Mouse (Mus musculus) lung, postnatal 25 days (tissue): ENCODE data around the gene Fbxl15.
A peak's percentile ranks its signal among the peaks of the same experiment; 100 is the strongest.

Experiments used
- DNase-seq: peaks from one replicate; pipeline ENCODE4 v3.0.0; 2022; ENCODE audit warnings: low spot score

The Fbxl15 gene

DNA sequence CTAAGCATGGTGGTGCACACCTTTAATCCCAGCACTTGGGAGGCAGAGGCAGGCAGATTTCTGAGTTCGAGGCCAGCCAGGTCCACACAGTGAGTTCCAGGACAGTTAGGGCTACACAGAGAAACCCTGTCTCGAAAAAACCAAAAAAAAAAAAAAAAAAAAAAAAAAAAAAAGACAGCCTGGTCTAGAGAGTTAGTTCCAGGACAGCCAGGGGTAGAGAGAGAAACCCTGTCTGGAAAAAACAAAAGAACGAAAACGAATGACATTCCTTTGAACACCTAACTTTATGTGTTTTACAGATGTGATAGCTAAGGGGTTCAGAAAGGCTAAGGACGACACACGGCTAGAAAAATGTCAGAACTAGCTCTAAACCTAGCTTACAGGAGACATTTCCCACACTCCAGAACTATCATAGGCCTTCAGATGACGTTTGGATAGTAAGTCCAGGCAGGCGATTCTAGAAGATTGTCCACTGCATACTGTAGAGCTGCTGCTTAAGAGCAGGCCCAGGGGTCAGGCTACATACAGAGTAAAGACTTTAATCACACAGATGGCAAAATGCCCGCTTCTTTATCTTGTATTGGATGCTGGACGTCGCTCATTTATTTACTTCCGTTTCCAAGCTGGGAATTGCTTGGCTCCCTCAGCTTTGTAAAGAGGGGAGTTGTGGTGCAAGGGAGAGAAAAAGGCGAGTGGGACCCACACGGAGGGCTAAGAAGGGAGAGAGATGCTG is 20.1 kb downstream of the Fbxl15 start:
- DNase-seq = no peak

DNA sequence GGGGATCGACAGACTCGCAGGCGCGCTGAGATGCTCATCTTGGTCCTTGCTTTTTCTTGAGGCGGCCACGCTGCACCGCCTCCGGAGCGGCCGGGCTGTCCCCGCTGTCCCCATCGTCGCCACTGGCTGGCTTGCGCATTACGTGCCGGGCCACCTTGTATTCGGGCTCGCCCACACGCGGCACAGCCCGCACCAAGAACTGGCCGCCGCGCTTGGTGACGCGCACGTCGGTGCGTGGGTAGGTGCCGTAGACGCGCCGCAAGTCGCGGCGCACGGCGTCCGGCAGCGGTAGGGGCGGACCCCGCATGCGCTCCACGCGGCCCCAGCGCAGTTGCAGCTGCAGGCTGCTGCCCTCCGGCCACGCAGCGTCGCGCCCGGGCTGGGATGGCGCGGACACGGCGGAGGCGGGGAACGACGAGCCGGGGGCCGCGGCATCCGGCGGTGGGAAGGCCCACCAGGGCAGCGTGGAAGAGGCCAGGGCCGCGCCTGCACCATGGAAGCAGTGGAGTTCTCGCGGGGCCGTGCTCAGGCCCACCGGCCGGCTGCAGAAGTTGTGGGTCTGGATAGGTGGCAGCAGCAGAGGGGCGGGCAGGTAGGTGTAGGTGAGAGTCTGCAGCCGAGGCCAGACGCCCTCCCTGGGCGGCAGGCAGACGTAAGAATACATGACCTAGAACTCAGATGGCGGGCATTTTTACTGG is 20.9 kb downstream of the Fbxl15 start:
- peak; percentile 58 for DNase-seq

DNA sequence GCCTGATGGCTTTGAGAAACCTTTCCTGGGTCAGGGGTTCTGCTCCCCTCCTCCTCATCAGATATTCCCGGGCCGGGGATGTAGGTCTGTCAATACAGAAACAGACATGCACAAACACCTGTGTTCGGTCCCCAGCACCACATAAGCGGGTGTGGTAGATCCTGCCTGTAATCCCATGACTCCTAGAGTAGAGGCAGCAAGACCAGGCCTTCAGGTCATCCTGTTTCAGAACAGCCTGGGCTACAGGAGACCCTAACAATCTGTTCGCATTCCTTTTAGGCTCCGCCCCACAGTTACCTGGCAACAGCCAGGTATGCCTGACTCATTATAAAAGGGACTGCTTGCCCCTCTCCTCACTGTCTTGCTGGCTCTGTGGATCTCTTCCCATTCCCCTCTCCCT is 21.6 kb downstream of the Fbxl15 start:
- DNase-seq = no peak

DNA sequence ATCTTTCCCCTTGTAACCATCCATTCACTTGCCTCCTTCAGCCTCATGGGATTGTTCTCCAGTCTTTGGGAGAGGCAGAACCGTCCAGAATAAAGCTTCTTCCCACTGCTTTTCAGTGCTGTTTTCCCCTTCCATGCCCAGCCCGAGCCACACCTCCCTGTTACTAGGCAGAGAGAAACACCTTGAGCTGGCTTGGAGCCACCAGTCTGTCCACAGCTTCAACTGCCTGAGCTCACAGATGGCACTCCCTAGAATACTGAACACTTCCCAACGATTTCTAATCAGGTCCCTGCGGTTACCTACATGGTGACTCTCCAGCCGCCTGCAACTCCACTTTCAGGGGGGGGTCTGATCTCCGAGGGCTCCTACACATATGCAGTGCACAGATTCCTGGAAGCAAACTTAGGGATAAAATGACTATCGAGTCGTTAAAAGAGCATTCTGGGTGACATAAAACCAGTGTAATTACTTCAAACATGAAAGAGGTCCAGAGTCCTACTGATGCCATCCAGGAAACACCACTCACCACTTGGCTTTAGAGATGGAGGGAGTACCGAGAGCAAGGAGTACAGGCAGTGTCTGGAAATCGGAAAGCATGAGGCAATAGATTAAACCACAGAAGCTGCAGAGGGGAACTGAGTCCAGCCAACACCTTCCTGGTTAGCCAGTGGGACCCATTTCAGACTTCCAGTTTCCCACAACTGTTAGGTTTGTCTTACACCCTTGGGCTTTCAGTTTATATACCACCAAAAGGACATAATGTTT is 22.4 kb downstream of the Fbxl15 start, which contains the start of gene 2310034G01Rik:
2310034G01Rik (minus strand) TSS at position 135 of the 765 bp plus-strand sequence.
- peak; percentile 41 for DNase-seq

DNA sequence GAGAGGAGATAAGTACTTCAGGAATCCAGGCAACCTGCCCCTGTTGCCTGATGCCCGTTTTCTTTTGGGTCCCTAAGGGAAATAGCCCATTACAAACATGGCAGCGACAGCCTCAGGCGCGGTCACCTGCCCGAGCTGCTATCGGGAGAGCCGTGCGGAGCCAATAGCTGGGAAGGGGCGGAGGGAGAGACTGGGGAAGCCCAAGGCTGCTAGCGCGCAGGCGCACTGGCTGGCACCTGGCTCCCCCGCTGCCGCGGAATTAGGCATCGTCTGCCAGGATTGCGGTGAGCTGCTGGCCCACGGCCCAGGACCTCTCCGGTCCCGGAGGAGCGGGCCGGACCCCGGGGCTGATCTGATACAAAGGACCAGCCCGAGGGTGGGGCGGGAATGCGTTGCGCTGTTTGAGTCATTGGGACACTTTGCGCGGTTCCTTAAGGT is 28.7 kb downstream of the Fbxl15 start:
- peak; percentile 91 for DNase-seq

DNA sequence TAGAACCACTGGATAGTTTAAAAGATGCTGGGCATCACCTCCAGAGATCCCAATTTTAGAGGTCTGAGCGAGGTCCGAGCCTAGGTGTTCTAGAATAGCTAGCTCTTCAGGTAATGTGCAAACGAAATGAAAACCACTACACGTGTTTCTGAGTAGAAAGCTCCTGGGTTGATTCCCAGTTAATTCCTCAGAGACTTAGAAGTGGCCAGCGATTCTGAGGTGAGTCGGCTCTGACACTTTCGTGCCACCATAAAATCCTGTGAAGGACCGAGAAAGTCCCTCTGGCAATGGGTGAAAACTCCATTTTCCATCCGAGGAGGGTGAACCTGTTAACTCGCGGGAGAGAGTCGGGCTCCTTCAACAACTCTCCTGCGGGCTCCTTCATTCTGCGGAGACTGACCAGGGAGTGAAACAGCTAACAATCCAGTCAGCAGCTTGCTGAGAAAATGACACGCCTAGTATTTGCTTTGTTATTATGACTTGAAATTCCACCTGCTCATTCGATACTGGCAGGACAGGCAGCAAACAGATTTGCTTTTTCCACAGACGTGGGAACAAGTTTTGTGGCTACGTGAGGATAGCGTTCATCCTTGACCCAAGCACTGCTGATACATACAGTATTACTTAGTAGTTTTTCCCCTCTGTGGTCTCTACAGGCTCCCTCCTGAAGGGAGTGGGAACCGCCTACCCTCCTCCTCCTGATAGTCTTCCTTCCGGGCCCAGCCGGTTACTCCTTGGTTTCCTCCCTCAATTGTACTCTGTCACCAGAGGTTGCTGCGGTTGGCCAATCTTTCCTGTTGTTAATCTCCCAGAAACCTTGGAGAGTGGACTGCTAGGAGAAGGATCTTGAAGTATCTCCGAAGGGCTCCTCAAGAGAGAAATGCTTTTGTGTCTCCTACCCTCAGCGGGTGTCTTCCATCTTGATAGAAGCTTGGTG is 29.6 kb downstream of the Fbxl15 start:
- peak; percentile 50 for DNase-seq

DNA sequence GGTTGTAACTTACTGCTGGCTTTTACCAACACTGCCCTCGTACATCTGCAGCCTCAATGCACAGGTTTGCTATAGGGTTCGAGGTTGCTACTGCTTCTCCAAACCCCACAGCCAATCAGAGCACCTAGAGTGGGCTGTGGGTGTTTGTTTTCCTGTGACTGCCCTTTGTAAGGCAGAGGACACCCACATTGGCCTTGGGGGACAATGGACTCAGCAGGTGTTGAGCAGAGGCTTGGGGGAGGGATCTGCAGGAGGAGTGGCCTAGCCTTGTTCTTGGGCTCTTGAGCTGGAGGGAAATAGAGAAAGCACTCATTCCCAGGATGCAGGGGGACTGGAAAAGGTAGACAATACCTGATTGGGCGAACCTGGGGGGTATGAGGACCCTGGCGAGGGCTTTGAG is 30.4 kb downstream of the Fbxl15 start:
- no peak for DNase-seq

DNA sequence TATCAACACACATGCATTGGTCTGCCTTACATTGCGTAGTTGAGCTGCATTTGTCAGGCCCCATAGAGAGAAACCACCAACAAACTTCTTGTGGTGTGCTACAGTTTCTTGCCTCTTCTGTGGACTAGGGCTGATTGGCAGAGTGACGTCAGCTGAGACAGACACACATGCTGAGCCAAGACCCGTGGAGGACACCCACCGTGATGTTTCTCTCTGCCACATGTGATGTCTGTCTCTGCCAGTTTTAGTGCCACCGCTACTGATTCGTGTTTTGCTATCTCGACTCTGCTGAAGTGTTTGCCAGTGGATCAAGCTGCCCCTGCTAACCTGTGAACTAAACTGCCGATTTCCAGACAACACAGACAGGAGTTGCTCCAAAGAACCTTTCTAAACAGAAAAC is 34.1 kb downstream of the Fbxl15 start:
- no peak for DNase-seq

DNA sequence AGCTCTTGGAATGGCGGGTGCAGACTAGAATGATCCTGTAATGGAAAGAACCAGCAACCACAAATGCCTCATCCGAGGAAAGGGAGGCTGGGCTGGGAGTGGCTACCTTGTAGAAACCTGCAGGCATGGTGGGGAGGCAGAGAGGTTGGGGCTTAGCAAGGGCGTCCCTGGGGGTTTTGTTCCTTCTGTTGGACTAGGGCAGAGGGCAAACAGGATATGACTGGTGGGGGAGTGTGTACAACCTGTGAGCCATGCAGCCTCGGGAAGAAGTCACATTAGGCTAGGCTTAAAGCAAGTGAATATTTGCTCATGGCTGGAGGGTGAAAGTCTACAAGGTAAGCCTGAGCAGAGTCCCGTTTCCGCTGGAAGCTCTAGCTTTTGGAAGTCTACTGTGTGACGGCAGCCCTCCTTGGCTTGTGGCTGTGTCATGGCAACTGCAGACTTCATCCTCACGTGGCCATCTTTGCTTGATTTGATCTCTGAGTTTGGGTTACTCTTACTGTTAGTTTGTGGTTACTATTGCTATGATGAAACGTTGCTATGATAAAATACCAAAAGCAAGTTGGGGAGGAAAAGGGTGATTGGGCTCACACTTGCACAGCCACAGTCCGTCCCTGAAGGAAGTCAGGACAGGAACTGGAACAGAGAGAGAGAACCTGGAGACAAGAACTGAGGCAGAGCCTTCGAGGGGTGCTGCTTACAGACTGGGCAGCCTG is 35.5 kb downstream of the Fbxl15 start:
- no peak for DNase-seq

DNA sequence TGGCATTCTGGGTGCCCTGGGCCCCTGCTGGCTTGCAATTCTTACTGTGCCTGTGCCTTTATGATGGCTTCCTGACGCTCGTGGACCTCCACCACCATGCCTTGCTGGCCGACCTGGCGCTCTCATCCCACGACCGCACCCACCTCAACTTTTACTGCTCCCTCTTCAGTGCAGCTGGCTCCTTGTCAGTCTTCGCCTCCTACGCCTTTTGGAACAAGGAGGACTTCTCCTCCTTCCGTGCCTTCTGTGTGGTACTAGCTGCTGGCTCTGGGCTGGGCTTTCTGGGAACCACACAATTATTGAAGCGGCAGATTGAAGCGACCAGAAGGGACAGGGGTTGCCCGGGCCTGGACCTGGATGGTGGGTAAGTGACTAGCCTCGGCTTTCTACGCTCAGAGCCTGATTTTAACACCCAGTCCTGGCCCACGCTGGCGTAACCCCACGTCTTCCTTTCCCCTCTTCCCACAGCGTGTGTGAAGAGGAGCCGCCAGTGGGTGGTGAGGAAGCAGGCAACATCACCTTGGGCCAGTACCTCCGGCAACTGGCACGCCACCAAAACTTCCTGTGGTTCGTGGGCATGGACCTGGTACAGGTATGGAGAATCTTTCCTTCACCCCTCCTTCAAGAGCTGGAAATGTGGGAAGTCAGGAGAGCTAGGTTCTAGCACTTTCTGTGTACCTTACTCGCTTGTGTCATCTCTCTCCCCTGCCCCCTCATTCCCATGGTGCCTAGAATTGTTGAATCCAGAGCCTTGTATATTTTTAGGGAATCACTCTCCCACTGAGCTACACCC is 40.0 kb downstream of the Fbxl15 start:
- no peak for DNase-seq

DNA sequence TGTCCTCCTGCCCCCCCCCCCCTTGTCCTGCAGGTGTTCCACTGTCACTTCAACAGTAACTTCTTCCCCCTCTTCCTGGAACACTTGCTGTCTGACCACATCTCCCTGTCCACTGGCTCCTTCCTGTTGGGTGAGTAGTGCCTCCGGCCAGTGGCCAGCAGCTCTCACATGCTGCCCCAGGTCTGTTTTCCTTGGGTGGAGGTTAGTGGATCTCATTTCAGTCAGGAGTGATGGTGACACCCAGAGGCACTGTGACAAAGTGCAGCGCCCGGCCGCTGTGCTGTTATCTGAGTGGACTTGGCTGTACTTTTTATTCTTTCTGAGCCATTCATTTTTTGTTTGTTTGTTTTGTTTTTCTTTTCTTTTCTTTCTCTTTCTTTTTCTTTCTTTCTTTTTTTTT is 41.2 kb downstream of the Fbxl15 start:
- peak; percentile 81 for DNase-seq

DNA sequence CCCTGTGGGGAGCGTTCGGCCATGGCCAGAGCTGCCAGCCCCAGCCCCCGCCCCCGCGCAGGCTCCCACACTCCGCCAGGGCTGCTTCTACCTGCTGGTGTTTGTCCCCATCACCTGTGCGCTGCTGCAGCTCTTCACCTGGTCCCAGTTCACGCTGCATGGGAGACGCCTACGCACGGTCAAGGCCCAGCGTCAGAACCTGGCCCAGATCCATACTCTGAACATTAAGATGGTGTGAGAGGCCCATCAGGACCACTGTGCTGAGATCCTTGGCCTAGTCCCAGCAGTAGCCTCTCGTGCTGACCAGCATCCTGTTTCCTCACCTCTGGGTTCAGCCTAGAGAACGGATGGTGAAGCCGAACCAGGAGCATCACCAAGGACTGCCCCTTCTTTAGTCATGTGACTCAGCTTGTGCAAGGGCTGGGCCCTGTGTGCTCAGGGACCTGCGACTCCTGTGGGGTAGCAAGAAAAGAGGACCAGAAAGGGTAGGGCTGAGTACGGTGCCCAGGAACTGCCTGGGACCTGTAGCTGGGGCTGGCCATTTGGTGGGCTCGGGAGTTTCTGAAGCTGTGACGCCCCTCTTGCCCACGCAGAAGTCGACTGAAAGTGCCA is 46.6 kb downstream of the Fbxl15 start:
- no peak for DNase-seq

DNA sequence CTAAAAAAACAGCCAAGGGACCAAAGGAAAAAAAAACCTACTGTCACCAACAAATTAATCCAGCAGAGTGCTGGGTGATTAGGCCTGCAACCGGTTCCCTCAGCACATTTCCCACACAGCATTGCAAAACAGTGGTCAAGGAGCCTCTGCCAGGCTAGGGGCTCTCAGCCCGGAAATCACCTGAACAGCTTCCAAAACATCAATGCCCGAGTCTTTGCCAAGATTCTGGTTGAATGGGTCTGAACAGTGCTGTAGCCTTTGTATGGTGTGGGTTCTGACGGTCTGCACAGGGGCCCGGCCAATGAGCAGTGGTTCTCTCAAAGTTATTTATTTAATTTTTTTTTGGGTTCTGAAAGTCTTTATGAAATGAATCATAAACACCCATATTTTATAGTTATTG is 47.5 kb downstream of the Fbxl15 start:
- DNase-seq = peak; percentile 44

DNA sequence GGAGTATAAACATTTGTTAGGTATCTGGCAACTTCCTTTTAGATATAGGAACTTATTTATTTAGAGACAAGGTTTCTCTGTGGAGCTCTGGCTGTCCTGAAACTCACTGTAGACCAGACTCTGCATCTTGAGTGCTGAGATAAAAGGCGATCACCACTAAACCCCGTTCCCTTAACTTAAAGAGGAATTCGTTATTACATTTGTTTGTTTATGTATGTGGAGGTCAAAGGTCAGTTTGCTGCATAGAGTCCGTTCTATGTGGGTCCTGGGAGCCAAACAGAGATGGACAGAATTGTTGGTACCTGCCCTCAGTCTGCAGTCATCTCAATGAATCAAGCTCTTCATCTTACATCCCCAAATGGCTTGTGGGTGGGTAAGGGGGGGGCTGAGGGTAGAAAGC is 47.9 kb downstream of the Fbxl15 start:
- DNase-seq = no peak
